Mouse (Mus musculus) G1E (cell line): ENCODE measurements around the gene Asic2. TPM values are rescaled to one million over a fixed set of nuclear protein-coding genes. Genes with fewer than 3 reads are reported as not detected.

ENCODE experiments used
- ATAC-seq: 2 replicates; pipeline ENCODE4 v1.8.0; 2016; ENCODE audit warnings: mild to moderate bottlenecking; ENCODE audit not compliant: insufficient number of reproducible peaks, poor library complexity, low FRiP score, severe bottlenecking; ENCODE audit errors: extremely low read depth
- DNase-seq: peaks from one replicate; pipeline ENCODE4 v3.0.0; 2012; ENCODE audit warnings: low spot score
- H3K27me3 ChIP-seq: 2 replicates; pipeline ENCODE4 v1.6.1; 2012; ENCODE audit warnings: mild to moderate bottlenecking, low read length, inconsistent platforms; ENCODE audit not compliant: insufficient read depth
- H3K36me3 ChIP-seq: replicated peaks from 2 replicates; pipeline ENCODE3; 2012; ENCODE audit warnings: mild to moderate bottlenecking, inconsistent platforms
- H3K4me1 ChIP-seq: 2 replicates; pipeline ENCODE4 v1.6.1; 2012; ENCODE audit warnings: low read depth, low read length, inconsistent platforms, mixed read lengths; ENCODE audit not compliant: insufficient read depth
- H3K4me3 ChIP-seq: 2 replicates; pipeline ENCODE4 v1.5.1; 2012; ENCODE audit warnings: low read depth, mild to moderate bottlenecking, inconsistent platforms, low read length, moderate library complexity, mixed read lengths
- H3K9me3 ChIP-seq: replicated peaks from 2 replicates; pipeline ENCODE4 v1.6.1; 2012; ENCODE audit warnings: inconsistent platforms
- CTCF ChIP-seq: IDR thresholded peaks from 2 replicates; pipeline ENCODE4 v1.5.1; 2012; ENCODE audit warnings: low read depth, low read length, inconsistent platforms, mixed read lengths
- GATA1 ChIP-seq: IDR thresholded peaks from 2 replicates; pipeline ENCODE4 v1.6.1; 2012; ENCODE audit warnings: borderline replicate concordance, low read length, inconsistent platforms, mixed read lengths
- GATA2 ChIP-seq: IDR thresholded peaks from 2 replicates; pipeline ENCODE4 v1.6.1; 2012; ENCODE audit warnings: low read depth, low read length, inconsistent platforms, borderline replicate concordance
- POLR2AphosphoS5 ChIP-seq: IDR thresholded peaks from 2 replicates; pipeline ENCODE4 v1.6.1; 2012; ENCODE audit warnings: low read depth, low read length, inconsistent platforms; ENCODE audit not compliant: insufficient replicate concordance
- TAL1 ChIP-seq: conservative IDR thresholded peaks from 2 replicates; pipeline ENCODE4 v1.6.1; 2012; ENCODE audit warnings: low read depth, low read length, inconsistent platforms, mixed read lengths
- polyA plus RNA-seq: library from polyadenylated mRNA; stranded (reverse); fragments of >175 nt; gene quantifications from 2 replicates; pipeline ENCODE4 v1.2.3, GENCODE M21; 2012
- total RNA-seq, 2 experiments: library from RNA; stranded (forward) in 1 of 2; stranded (reverse) in 1 of 2; fragments of 200-1000 nt in 1 of 2; fragments of >200 nt in 1 of 2; fragmentation: Nextera tagmentation in 1 of 2; gene quantifications; 2 replicates each; pipeline ENCODE4 v1.2.3; 2014 to 2017

Asic2 gene
- total and polyA plus RNA-seq, 3 experiments = 0.16 TPM; not detected in 2

- H3K27me3 ChIP-seq = no peaks in the 10 kb centered on the region
- no peaks in the 10 kb centered on the region for H3K4me1 ChIP-seq
- H3K36me3 ChIP-seq = no peaks in the 10 kb centered on the region
- TF ChIP-seq POLR2AphosphoS5 (no peak), GATA1 (no peak), GATA2 (no peak), TAL1 (no peak), CTCF (no peak)
- no peak overlapping the region for H3K4me3 ChIP-seq
- peaks cover 67% of the 10 kb centered on the region for H3K9me3 ChIP-seq
- ATAC-seq (no peak), DNase-seq (no peak)
These were observed 38.7 kb upstream of the Asic2 start for GRCm38 (mm10) chr11:82006796-82007423.

- Histone ChIP-seq H3K4me3 (no peak overlapping the region), H3K36me3 (no peaks in the 10 kb centered on the region), H3K27me3 (no peaks in the 10 kb centered on the region), H3K9me3 (peaks cover 67% of the 10 kb centered on the region), H3K4me1 (no peaks in the 10 kb centered on the region)
- ATAC-seq = no peak
- DNase-seq = no peak
- no peak for TF ChIP-seq GATA2
- no peak for TF ChIP-seq TAL1
- no peak for TF ChIP-seq POLR2AphosphoS5
- no peak for TF ChIP-seq CTCF
- no peak for TF ChIP-seq GATA1
These were observed 36.6 kb upstream of the Asic2 start for GRCm38 (mm10) chr11:82004810-82005209.

GRCm38 (mm10) chr11:82000581-82000980 lies 32.3 kb upstream of the Asic2 start:
- no peak for DNase-seq
- Histone ChIP-seq H3K4me3 (no peak overlapping the region), H3K4me1 (no peaks in the 10 kb centered on the region), H3K9me3 (peaks cover 67% of the 10 kb centered on the region), H3K36me3 (no peaks in the 10 kb centered on the region), H3K27me3 (no peaks in the 10 kb centered on the region)
- TF ChIP-seq GATA1 (no peak), GATA2 (no peak)
- no peak for ATAC-seq

- Histone ChIP-seq H3K4me1 (no peaks in the 10 kb centered on the region), H3K27me3 (no peaks in the 10 kb centered on the region), H3K4me3 (no peak overlapping the region), H3K36me3 (no peaks in the 10 kb centered on the region), H3K9me3 (peaks cover 56% of the 10 kb centered on the region)
- ATAC-seq (no peak), DNase-seq (no peak)
- TF ChIP-seq GATA2 (no peak), GATA1 (no peak), POLR2AphosphoS5 (no peak), TAL1 (no peak), CTCF (no peak)
These were observed 31.2 kb upstream of the Asic2 start for GRCm38 (mm10) chr11:81999469-81999868.

GRCm38 (mm10) chr11:81998646-81999045 lies 30.4 kb upstream of the Asic2 start:
- Histone ChIP-seq H3K36me3 (no peaks in the 10 kb centered on the region), H3K4me1 (no peaks in the 10 kb centered on the region), H3K9me3 (peaks cover 57% of the 10 kb centered on the region), H3K4me3 (no peak overlapping the region), H3K27me3 (no peaks in the 10 kb centered on the region)
- ATAC-seq = no peak
- no peak for TF ChIP-seq GATA1
- no peak for TF ChIP-seq GATA2
- no peak for TF ChIP-seq POLR2AphosphoS5
- DNase-seq = no peak

- Histone ChIP-seq H3K4me3 (no peak overlapping the region), H3K9me3 (peaks cover 59% of the 10 kb centered on the region), H3K27me3 (no peaks in the 10 kb centered on the region), H3K4me1 (no peaks in the 10 kb centered on the region), H3K36me3 (no peaks in the 10 kb centered on the region)
- ATAC-seq = no peak
- TF ChIP-seq GATA1 (no peak), CTCF (no peak), GATA2 (no peak), TAL1 (no peak), POLR2AphosphoS5 (no peak)
- DNase-seq = no peak
These were observed 28.8 kb upstream of the Asic2 start for GRCm38 (mm10) chr11:81997085-81997484.
